Mouse (Mus musculus) urinary bladder, postnatal 36 days (tissue): ENCODE measurements around the gene Bcl10.
"Not testable (repeated sequence)": the region's sequence is repeated elsewhere in the genome, so short reads cannot be mapped to it uniquely, and the experiment has no call there.

Experiments used
- DNase-seq, 2 experiments: peaks; one replicate each; pipeline ENCODE4 v3.0.0; 2022; ENCODE audit warnings: low spot score in 2 of 2, mixed read lengths in 1 of 2

The Bcl10 gene

GRCm38 (mm10) chr3:145922019-145922854 is at the start of gene Bcl10:
Bcl10 (plus strand) TSS chr3:145922804.
- no peak for DNase-seq

GRCm38 (mm10) chr3:145873271-145873670 is 49.3 kb upstream of the Bcl10 start:
- no peak for DNase-seq

- no peak for DNase-seq
Measured at GRCm38 (mm10) chr3:145874126-145874525, 48.5 kb upstream of the Bcl10 start.

GRCm38 (mm10) chr3:145876120-145876519 is 46.5 kb upstream of the Bcl10 start:
- no peak for DNase-seq

GRCm38 (mm10) chr3:145878867-145879266 is 43.7 kb upstream of the Bcl10 start:
- not testable (repeated sequence) for DNase-seq

GRCm38 (mm10) chr3:145880335-145880734 is 42.3 kb upstream of the Bcl10 start:
- no peak for DNase-seq

GRCm38 (mm10) chr3:145882076-145882874 is 40.3 kb upstream of the Bcl10 start:
- no peak for DNase-seq

- DNase-seq, result no peak
Measured at GRCm38 (mm10) chr3:145883233-145883632, 39.4 kb upstream of the Bcl10 start.

- DNase-seq, result no peak
Measured at GRCm38 (mm10) chr3:145885376-145885775, 37.2 kb upstream of the Bcl10 start.

GRCm38 (mm10) chr3:145885851-145886464 is 36.6 kb upstream of the Bcl10 start:
- no peak for DNase-seq

GRCm38 (mm10) chr3:145887430-145887971 is 35.1 kb upstream of the Bcl10 start:
- no peak for DNase-seq

GRCm38 (mm10) chr3:145890346-145891132 is 32.1 kb upstream of the Bcl10 start:
- DNase-seq, result no peak

GRCm38 (mm10) chr3:145892451-145892850 is 30.2 kb upstream of the Bcl10 start:
- no peak for DNase-seq

GRCm38 (mm10) chr3:145894131-145894530 is 28.5 kb upstream of the Bcl10 start:
- no peak for DNase-seq

GRCm38 (mm10) chr3:145897749-145898148 is 24.9 kb upstream of the Bcl10 start:
- DNase-seq, result no peak

- no peak for DNase-seq
Measured at GRCm38 (mm10) chr3:145899832-145900231, 22.8 kb upstream of the Bcl10 start.

- DNase-seq, result no peak
Measured at GRCm38 (mm10) chr3:145903530-145903929, 19.1 kb upstream of the Bcl10 start.

- DNase-seq, result peak; percentile 36 to 61
Measured at GRCm38 (mm10) chr3:145904850-145905776, 17.5 kb upstream of the Bcl10 start.

GRCm38 (mm10) chr3:145906582-145906981 is 16.0 kb upstream of the Bcl10 start:
- DNase-seq, result no peak

- DNase-seq, result no peak
Measured at GRCm38 (mm10) chr3:145912512-145912911, 10.1 kb upstream of the Bcl10 start.
